Mouse (Mus musculus) CH12.LX (cell line): Measurements from ENCODE around the gene Efna4.

Source experiments
- CTCF ChIP-seq, 2 experiments: IDR thresholded peaks in 1 of 2; conservative IDR thresholded peaks in 1 of 2; 2 replicates each; pipeline ENCODE4 v1.5.1; 2011 to 2012; ENCODE audit warnings: low read depth in 2 of 2, low read length in 2 of 2, improper control_type of control experiment in 1 of 2, inconsistent platforms in 1 of 2, mild to moderate bottlenecking in 1 of 2, moderate library complexity in 1 of 2
- MXI1 ChIP-seq: IDR thresholded peaks from 2 replicates; pipeline ENCODE4 v1.6.1; 2011; ENCODE audit warnings: mild to moderate bottlenecking, low read depth, low read length, improper control_type of control experiment
- POLR2A ChIP-seq: IDR thresholded peaks from 2 replicates; pipeline ENCODE4 v1.6.1; 2011; ENCODE audit warnings: low read depth, mild to moderate bottlenecking, improper control_type of control experiment, low read length
- RCOR1 ChIP-seq: conservative IDR thresholded peaks from 2 replicates; pipeline ENCODE4 v1.6.1; 2012; ENCODE audit warnings: low read depth, mild to moderate bottlenecking, inconsistent platforms, low read length, improper control_type of control experiment
- SMC3 ChIP-seq: IDR thresholded peaks from 2 replicates; pipeline ENCODE4 v1.6.1; 2011; ENCODE audit warnings: low read depth, low read length, improper control_type of control experiment
- USF2 ChIP-seq: conservative IDR thresholded peaks from 2 replicates; pipeline ENCODE4 v1.6.1; 2011; ENCODE audit warnings: low read depth, low read length, improper control_type of control experiment

DNA sequence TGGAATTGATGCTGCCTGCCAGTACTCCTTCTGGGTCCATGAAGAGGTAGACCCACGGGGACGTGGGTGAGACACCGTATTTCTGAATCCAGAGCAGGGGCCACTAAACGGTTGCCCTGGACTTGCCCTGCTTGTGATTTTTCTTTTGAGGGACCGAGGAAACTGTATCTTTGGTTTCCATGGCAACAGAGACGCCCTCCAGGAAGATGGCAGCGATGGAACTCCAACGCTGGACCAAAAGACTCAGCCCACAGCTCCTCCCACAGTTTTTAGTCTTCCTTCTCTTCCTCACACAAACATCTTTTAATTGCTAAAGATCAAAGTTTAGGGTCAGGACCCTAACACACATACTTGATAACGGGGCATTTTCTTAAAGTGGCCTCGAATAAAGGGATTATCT lies 5.8 kb downstream of the Efna4 start:
- TF ChIP-seq POLR2A (no peak), USF2 (no peak), RCOR1 (no peak), MXI1 (no peak), CTCF (conservative IDR thresholded peaks at IDR 0.05 in 1 of 2, IDR thresholded peaks at IDR 0.05 in 1 of 2; ENCODE audit: low read depth in 2 of 2, low read length in 2 of 2) (no peak), SMC3 (no peak)
